Mouse (Mus musculus): Measurements from ENCODE around the gene Rnf10.

Rnf10 gene

GRCm38 (mm10) chr5:115275998-115276397, 3.3 kb upstream of the Rnf10 start:
- DNase-seq (ENCODE audit: low spot score), result peak; percentile 72

GRCm38 (mm10) chr5:115274771-115275170, 2.1 kb upstream of the Rnf10 start:
- no peak for DNase-seq (ENCODE audit: low spot score)

- DNase-seq (ENCODE audit: low spot score), result no peak
Measured at GRCm38 (mm10) chr5:115274353-115274752, 1.7 kb upstream of the Rnf10 start.

- no peak for DNase-seq (ENCODE audit: low spot score)
Measured at GRCm38 (mm10) chr5:115273549-115274135, 944 bp upstream of the Rnf10 start.

- DNase-seq (ENCODE audit: low spot score), result peak; percentile 62
Measured at GRCm38 (mm10) chr5:115271931-115272811, 527 bp downstream of the Rnf10 start.

- DNase-seq (ENCODE audit: low spot score), result no peak
Measured at GRCm38 (mm10) chr5:115269969-115270368, 2.7 kb downstream of the Rnf10 start.

- DNase-seq (ENCODE audit: low spot score), result no peak
Measured at GRCm38 (mm10) chr5:115268266-115268665, 4.4 kb downstream of the Rnf10 start.

- no peak for DNase-seq (ENCODE audit: low spot score)
Measured at GRCm38 (mm10) chr5:115267469-115268045, 5.1 kb downstream of the Rnf10 start.

GRCm38 (mm10) chr5:115266787-115267468, 5.8 kb downstream of the Rnf10 start:
- DNase-seq (ENCODE audit: low spot score), result peak; percentile 31

GRCm38 (mm10) chr5:115266340-115266739, 6.4 kb downstream of the Rnf10 start:
- DNase-seq (ENCODE audit: low spot score), result no peak

- DNase-seq (ENCODE audit: low spot score), result no peak
Measured at GRCm38 (mm10) chr5:115262502-115263291, 10.0 kb downstream of the Rnf10 start.

GRCm38 (mm10) chr5:115261880-115262279, 10.8 kb downstream of the Rnf10 start:
- no peak for DNase-seq (ENCODE audit: low spot score)

- no peak for DNase-seq (ENCODE audit: low spot score)
Measured at GRCm38 (mm10) chr5:115261141-115261540, 11.6 kb downstream of the Rnf10 start.

GRCm38 (mm10) chr5:115260356-115260755, 12.3 kb downstream of the Rnf10 start:
- DNase-seq (ENCODE audit: low spot score), result no peak

GRCm38 (mm10) chr5:115256909-115257546, 15.7 kb downstream of the Rnf10 start:
- no peak for DNase-seq (ENCODE audit: low spot score)

GRCm38 (mm10) chr5:115255472-115255871, 17.2 kb downstream of the Rnf10 start:
- DNase-seq (ENCODE audit: low spot score), result no peak

GRCm38 (mm10) chr5:115240191-115240590, 32.5 kb downstream of the Rnf10 start:
- no peak for DNase-seq (ENCODE audit: low spot score)

GRCm38 (mm10) chr5:115238729-115239195, 33.9 kb downstream of the Rnf10 start:
- DNase-seq (ENCODE audit: low spot score), result no peak

- peak; percentile 92 for DNase-seq (ENCODE audit: low spot score)
Measured at GRCm38 (mm10) chr5:115237803-115238728, 34.6 kb downstream of the Rnf10 start.

- DNase-seq (ENCODE audit: low spot score), result peak; percentile 80
Measured at GRCm38 (mm10) chr5:115235786-115236263, 36.9 kb downstream of the Rnf10 start, which contains the start of gene Pop5. Gene Pop5 (plus strand): TSS chr5:115235836.

All from testis, postnatal 14 days (tissue).